Mouse (Mus musculus) small intestine, adult 2 months (tissue): ENCODE results near the gene Nrbp1.

Experiments
- CTCF ChIP-seq: fragments of 200-500 bp; IDR thresholded peaks from 2 replicates; pipeline ENCODE4 v1.5.1; 2012; ENCODE audit warnings: low read depth, mild to moderate bottlenecking, control low read depth, inconsistent platforms, low read length, moderate library complexity, mixed read lengths; ENCODE audit not compliant: insufficient replicate concordance, insufficient read length; ENCODE audit errors: extremely low read depth
- POLR2A ChIP-seq: fragments of 200-500 bp; IDR thresholded peaks from 2 replicates; pipeline ENCODE4 v1.6.1; 2012; ENCODE audit warnings: low read depth, mild to moderate bottlenecking, control low read depth, inconsistent platforms, low read length, moderate library complexity

GRCm38 (mm10) chr5:31297981-31298380 is 57.3 kb downstream of the Nrbp1 start:
- no peak for TF ChIP-seq CTCF
- TF ChIP-seq POLR2A: no peak
